Mouse (Mus musculus): ENCODE data around the gene Tox3. TPM values are rescaled to one million over a fixed set of nuclear protein-coding genes. Genes with fewer than 3 reads are reported as not detected.

Tox3 gene
- 10 to 100 TPM; 19.8 to 24.6 TPM for total RNA-seq (2021)

- intact Hi-C loops (cut with DNase I), result loop anchor here (5.0 to 10.0 kb wide), 6 partner anchors 106 to 494 kb away; no protein-coding TSS in a partner anchor
- DNase-seq (ENCODE audit: low spot score in 2 of 2), result peak; percentile 26 to 36
These were observed at the start of gene Tox3 for GRCm38 (mm10) chr8:90348178-90348925. Gene Tox3 (minus strand): TSS chr8:90348343.

- intact Hi-C loops (cut with DNase I), result no loop called here
- no peak for DNase-seq (ENCODE audit: low spot score in 2 of 2)
These were observed 44.5 kb upstream of the Tox3 start for GRCm38 (mm10) chr8:90392643-90393042.

GRCm38 (mm10) chr8:90391483-90392074 is 43.4 kb upstream of the Tox3 start:
- DNase-seq (ENCODE audit: low spot score in 2 of 2), result no peak
- intact Hi-C loops (cut with DNase I), result no loop called here

- intact Hi-C loops (cut with DNase I), result no loop called here
- no peak for DNase-seq (ENCODE audit: low spot score in 2 of 2)
These were observed 42.7 kb upstream of the Tox3 start for GRCm38 (mm10) chr8:90390827-90391226.

GRCm38 (mm10) chr8:90379064-90379463 is 30.9 kb upstream of the Tox3 start:
- no peak for DNase-seq (ENCODE audit: low spot score in 2 of 2)

GRCm38 (mm10) chr8:90378036-90378435 is 29.9 kb upstream of the Tox3 start:
- DNase-seq (ENCODE audit: low spot score in 2 of 2), result no peak
- intact Hi-C loops (cut with DNase I), result no loop called here

More at GRCm38 (mm10) chr8:90379064-90379463, 30.9 kb upstream of the Tox3 start:
- intact Hi-C loops (cut with DNase I), result no loop called here

GRCm38 (mm10) chr8:90371611-90372222 is 23.6 kb upstream of the Tox3 start:
- intact Hi-C loops (cut with DNase I), result no loop called here
- no peak for DNase-seq (ENCODE audit: low spot score in 2 of 2)

- no peak for DNase-seq (ENCODE audit: low spot score in 2 of 2)
- intact Hi-C loops (cut with DNase I), result no loop called here
These were observed 21.7 kb upstream of the Tox3 start for GRCm38 (mm10) chr8:90369876-90370275.

- intact Hi-C loops (cut with DNase I), result no loop called here
These were observed 8.6 kb upstream of the Tox3 start for GRCm38 (mm10) chr8:90356729-90357128.

GRCm38 (mm10) chr8:90354782-90355181 is 6.6 kb upstream of the Tox3 start:
- intact Hi-C loops (cut with DNase I), result no loop called here
- DNase-seq (ENCODE audit: low spot score in 2 of 2), result no peak

More at GRCm38 (mm10) chr8:90356729-90357128, 8.6 kb upstream of the Tox3 start:
- DNase-seq (ENCODE audit: low spot score in 2 of 2), result no peak

- intact Hi-C loops (cut with DNase I), result no loop called here
- no peak for DNase-seq (ENCODE audit: low spot score in 2 of 2)
These were observed 5.9 kb upstream of the Tox3 start for GRCm38 (mm10) chr8:90353960-90354540.

GRCm38 (mm10) chr8:90353499-90353898 is 5.4 kb upstream of the Tox3 start:
- no peak for DNase-seq (ENCODE audit: low spot score in 2 of 2)
- intact Hi-C loops (cut with DNase I), result no loop called here

GRCm38 (mm10) chr8:90352991-90353390 is 4.8 kb upstream of the Tox3 start:
- intact Hi-C loops (cut with DNase I), result no loop called here
- DNase-seq (ENCODE audit: low spot score in 2 of 2), result no peak

- intact Hi-C loops (cut with DNase I), result loop anchor here (5.0 to 10.0 kb wide), 6 partner anchors 105 to 495 kb away; no protein-coding TSS in a partner anchor
- DNase-seq (ENCODE audit: low spot score in 2 of 2), result no peak
These were observed 1.8 kb upstream of the Tox3 start for GRCm38 (mm10) chr8:90349709-90350562.

GRCm38 (mm10) chr8:90348926-90349683 is 962 bp upstream of the Tox3 start:
- no peak for DNase-seq (ENCODE audit: low spot score in 2 of 2)
- intact Hi-C loops (cut with DNase I), result loop anchor here (5.0 to 10.0 kb wide), 6 partner anchors 106 to 494 kb away; no protein-coding TSS in a partner anchor

GRCm38 (mm10) chr8:90347581-90348177 is 464 bp downstream of the Tox3 start:
- DNase-seq (ENCODE audit: low spot score in 2 of 2), result peak; percentile 7 to 26
- intact Hi-C loops (cut with DNase I), result loop anchor here (5.0 to 10.0 kb wide), 6 partner anchors 107 to 493 kb away; no protein-coding TSS in a partner anchor

- intact Hi-C loops (cut with DNase I), result loop anchor here (5.0 to 10.0 kb wide), 6 partner anchors 108 to 492 kb away; no protein-coding TSS in a partner anchor
These were observed 1.1 kb downstream of the Tox3 start for GRCm38 (mm10) chr8:90346880-90347535.

More at GRCm38 (mm10) chr8:90346880-90347535, 1.1 kb downstream of the Tox3 start:
- DNase-seq (ENCODE audit: low spot score in 2 of 2), result peak in 1 of 2 experiments; percentile 8
